Mouse (Mus musculus) left cerebral cortex, postnatal 14 days (tissue): Measurements from ENCODE around the gene Ncapd2. TPM values are rescaled to one million over a fixed set of nuclear protein-coding genes. Genes with fewer than 3 reads are reported as not detected.

ENCODE experiments used
- DNase-seq, 2 experiments: peaks; one replicate each; pipeline ENCODE4 v3.0.0; 2021 to 2022; ENCODE audit warnings: low spot score in 2 of 2, mixed read lengths in 1 of 2
- intact Hi-C: fragments of 180-260 bp; cut with DNase I; formaldehyde crosslinking; loops from one replicate; pipeline ENCODE4 v1.15.1; 2025
- total RNA-seq, 2 experiments: library from RNA; stranded (reverse); gene quantifications; 2 replicates each; pipeline ENCODE4 v1.2.3; 2021

Gene Ncapd2
- total RNA-seq, 2 experiments from 2014 or later, result 23.5 to 29.6 TPM

DNA sequence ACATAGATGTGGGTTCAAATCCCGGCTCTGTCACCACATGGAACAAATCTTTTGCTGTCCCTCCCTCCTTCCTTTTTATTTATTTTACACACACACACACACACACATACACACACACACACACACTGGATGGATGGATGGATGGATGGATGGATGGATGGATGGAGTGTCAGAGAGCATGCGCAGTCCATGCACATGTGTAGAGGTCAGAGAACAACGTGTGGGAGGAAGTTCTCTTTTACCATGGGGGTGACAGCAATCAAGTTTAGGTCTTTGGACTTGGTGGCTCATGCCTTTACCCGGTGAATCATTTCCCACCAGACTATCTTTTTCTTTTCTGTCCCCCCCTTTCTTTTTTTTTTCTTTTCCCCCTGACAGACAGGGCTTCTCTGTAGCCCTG lies 37.8 kb downstream of the Ncapd2 start:
- intact Hi-C loops, result no loop called here
- DNase-seq, result no peak

DNA sequence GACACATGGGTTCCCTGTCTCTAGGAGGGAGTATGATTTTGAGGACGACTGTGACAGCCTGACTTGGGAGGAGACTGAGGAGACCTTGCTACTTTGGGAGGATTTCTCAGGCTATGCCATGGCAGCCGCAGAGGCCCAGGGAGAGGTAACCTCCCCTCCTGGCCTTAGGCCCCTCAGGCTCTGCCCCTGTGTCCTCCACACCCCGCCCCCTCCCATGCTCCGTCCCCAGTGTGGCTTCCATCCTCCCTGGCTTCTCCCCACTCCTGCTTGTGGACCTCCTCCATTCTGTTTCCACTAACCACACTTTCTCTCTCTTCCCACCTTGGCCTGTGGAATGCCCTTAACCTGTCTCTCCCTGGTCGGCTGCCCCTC lies 38.5 kb downstream of the Ncapd2 start:
- intact Hi-C loops, result no loop called here
- DNase-seq, result no peak

DNA sequence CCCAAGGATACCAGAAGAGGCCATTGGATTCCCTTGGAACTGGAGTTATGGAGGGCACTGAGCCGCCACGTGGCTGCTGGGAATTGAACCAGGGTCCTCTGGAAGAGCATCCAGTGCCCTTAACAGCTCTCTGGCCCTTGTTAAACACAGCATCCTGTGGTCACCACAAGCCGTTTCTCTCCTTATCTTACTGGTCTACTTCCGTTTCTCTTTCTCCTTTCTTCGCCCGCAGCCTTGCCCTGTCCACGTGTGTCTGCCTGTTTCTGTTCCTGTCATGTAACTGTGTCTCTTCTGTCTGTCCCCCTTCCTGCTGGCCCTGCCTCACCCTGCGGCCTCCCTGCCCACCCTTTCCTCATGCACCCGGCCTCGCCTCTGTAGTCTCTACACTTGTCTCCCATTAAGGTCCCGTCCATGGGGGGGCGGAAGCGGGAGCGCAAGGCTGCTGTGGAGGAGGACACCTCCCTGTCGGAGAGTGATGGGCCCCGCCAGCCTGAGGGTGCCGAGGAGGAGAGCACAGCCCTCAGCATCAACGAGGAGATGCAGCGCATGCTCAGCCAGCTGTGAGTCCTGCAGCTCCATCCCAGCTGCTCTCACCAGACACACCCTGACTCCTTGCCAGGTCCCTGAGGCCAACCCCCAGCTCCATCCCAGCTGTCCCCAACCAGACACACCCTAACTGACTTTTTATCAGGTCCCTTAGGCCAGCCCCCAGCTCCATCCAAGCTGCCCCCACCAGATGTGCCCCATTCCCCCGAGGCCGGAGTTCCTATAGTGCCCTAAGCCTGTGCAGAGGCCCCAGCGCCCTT lies 39.1 kb downstream of the Ncapd2 start:
- DNase-seq, result no peak
- intact Hi-C loops, result no loop called here

DNA sequence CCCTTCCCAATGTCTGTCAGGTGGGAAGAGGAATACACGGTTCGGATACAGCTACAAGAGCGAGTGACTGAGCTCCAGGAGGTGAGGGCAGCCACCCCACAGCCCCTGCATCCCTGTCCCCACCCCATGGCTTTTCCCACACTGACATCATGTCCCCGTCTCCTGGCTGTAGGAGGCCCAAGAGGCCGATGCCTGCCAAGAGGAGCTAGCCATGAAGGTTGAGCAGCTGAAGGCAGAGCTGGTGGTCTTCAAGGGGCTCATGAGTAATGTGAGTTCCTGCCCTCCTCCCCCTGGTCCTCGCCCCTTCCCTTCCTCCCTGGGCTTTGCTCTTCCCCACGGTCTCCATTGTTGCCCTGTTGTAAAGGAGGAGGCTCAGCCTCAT lies 41.9 kb downstream of the Ncapd2 start:
- DNase-seq, result no peak
- intact Hi-C loops, result loop anchor here (5.0 kb wide), 1 partner anchor 123 kb away; no protein-coding TSS in a partner anchor

DNA sequence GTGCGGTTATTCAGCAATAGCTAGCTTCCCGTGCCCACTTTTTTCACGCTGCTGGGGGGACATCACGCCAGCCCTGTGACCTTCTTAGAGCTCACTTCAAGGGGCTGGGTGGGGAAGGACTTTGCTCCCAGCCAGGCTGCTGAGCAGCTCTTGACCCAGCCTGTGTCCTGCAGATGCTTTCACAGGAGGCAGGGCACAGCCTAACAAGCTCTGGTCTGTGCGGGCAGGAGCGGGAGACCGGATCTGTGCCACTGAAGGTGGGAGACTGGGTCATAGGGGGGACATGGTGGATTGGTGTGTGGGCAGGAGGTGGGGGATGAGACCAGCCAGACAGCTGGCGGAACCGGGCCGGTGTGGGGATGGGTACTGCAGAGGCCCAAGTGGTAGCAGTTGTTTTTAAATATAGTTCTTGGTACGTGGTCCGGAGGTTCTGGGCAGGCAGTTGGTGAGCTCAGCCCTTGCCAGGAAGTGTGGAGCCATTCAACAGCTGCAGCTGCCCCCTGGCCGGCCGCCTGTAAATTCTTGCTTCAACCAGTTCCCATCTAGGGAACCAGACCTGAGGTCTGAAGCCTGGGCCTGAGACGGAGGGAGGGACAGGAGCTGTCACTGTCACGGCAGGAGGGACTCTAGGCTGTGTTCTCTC lies 42.5 kb downstream of the Ncapd2 start:
- intact Hi-C loops, result loop anchor here (5.0 kb wide), 1 partner anchor 123 kb away; no protein-coding TSS in a partner anchor
- DNase-seq, result peak; percentile 64 to 82

DNA sequence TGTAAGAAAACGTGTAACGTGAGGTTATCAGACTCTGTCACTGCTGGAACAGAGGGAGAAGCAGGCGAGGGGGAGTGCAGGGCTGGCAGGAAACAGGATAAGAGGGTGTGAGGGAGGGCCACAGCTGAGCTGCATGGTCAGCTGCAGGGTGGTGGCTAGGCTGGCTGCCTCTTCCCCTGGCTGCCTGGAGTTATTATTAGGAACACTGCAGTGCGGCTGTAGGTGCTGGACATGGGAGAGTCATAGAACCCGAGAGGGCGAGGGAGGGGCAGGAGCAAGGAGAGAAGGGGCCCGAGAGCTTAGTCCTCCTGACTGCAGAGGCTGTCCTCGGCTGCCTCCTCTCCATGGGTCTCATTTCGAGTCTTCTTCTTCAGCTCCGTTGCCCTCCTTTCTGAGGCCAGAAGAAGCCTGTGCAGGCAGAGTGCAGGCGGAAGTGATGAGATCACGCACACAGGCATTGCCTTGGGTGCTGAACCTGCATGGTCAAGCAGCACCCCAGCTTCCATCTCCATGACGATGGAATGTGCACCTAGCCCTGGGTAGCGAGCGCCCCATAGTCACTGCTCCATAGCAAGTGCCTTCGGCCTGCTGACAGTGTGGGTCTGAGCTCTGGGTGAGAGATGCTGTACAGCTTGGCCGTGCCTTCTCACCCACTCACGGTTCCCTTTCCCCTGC lies 43.1 kb downstream of the Ncapd2 start:
- peak; percentile 43 to 72 for DNase-seq
- intact Hi-C loops, result loop anchor here (5.0 kb wide), 1 partner anchor 124 kb away; no protein-coding TSS in a partner anchor

DNA sequence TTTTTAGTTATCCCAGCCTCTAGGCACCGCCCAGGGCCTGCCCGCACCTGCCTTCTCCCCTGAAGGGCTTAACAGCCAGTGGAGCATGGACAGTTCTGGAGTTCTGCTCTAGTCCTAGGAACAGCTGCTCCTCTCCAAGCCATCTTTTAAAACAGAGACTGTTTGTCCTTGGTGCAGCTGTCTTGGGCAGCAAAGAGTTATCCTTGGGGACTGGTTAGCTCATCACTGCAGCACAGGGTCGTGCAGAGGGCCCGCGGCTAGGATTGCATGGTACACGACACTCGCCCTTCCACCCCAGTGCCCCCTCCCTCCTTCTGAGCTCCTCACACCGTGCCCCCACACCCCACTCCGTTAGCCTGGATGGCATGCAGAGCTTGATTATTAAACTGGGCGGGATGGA lies 44.2 kb downstream of the Ncapd2 start:
- no peak for DNase-seq
- intact Hi-C loops, result loop anchor here (5.0 kb wide), 1 partner anchor 125 kb away; no protein-coding TSS in a partner anchor

DNA sequence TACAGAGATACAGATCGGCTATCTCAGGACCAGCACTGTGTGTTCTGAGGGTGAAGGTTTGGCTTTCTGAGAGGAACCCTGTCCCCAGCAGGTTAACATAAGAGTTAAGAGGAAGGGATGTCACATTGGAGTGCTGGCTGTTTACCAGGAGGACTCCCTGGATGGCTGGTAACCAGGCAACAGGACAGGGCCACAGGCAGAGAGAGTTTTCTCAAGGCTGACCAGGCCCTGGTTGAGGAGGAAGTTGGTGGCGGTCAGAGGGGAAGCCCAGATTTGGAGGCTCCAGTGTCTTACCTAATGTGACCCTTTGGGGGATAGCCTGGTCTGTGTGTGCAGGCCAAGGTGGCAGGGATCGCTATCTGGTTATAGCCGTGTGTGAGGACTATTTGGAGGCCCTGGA lies 44.7 kb downstream of the Ncapd2 start:
- intact Hi-C loops, result loop anchor here (5.0 kb wide), 1 partner anchor 126 kb away; no protein-coding TSS in a partner anchor
- peak; percentile 48 to 65 for DNase-seq

DNA sequence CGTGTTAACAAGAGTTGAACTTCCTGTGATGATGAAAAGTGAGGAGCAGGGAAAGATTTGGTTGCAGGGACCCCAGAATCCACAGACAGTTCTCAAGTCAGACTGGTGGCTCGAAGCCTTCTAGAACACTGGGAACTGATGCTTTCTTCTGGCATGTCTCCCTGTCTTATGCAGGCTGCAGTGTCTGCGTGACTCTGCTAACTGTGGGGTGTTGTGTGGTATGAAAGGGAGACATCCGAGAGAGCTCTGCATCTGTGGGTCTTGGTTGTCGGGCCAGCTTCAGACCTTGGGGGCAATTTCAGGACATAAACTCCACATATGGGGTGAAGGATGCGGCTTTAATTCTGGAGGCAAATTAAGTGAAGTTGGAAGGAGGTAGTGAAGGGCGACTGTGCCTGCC lies 45.4 kb downstream of the Ncapd2 start:
- intact Hi-C loops, result loop anchor here (5.0 kb wide), 1 partner anchor 126 kb away; no protein-coding TSS in a partner anchor
- DNase-seq, result peak; percentile 44 to 63

DNA sequence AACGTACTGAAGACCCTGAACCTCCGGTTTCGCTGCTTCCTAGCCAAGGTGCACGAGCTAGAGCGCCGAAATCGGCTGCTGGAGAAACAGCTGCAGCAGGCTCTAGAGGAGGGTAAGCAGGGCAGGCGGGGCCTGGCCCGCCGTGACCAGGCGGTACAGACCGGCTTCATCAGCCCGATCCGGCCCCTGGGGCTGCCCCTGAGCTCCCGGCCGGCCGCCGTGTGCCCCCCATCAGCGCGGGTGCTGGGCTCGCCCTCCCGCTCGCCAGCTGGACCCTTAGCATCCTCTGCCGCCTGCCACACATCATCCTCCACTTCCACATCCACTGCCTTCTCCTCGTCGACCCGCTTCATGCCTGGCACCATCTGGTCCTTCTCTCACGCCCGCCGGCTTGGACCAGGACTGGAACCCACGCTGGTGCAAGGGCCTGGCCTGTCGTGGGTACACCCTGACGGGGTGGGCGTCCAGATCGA lies 46.0 kb downstream of the Ncapd2 start:
- DNase-seq, result peak in 1 of 2 experiments; percentile 40
- intact Hi-C loops, result loop anchor here (5.0 kb wide), 1 partner anchor 127 kb away; no protein-coding TSS in a partner anchor

DNA sequence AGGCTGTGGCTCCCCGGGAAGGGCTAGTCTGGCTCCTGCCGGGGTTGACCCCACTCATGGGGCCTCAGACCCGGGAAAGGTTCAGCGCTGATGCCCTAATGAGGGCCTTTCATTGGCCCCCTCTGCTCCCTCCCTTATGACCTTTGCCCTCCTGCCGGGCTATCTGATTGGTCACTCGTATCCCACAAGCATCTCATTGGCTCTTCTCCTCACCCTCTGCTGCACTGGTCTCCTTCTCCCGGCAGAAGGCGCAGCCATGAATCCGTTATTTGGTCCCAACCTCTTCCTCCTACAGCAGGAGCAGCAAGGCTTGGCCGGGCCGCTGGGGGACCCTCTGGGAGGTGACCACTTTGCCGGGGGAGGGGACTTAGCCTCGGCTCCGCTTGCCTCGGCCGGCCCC lies 46.5 kb downstream of the Ncapd2 start, which contains the start of gene Iffo1:
Gene Iffo1, plus strand, starts transcription at position 241 of the 400 bp plus-strand sequence.
- intact Hi-C loops, result loop anchor here (5.0 kb wide), 1 partner anchor 127 kb away; no protein-coding TSS in a partner anchor
- peak; percentile 93 to 97 for DNase-seq

DNA sequence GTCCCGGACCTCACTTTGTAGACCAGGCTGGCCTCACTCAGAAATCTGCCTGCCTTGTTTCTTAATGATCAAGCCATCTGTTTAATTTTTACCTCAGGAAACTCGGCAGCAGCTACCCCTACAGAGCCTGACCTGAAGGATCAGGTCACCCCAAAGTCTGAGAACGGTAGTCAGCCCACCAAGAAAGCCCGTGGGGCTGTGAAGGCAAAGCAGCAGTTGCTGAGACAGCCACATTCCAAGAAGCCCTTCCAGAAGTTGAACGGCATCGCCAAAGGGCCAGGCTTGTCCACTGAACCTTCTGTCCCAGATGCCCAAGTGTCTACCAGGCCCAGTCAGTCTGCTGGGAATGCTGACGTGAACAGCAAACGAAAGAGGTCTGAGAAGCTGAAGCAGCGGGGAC lies 47.6 kb downstream of the Ncapd2 start:
- DNase-seq, result no peak
- intact Hi-C loops, result no loop called here

DNA sequence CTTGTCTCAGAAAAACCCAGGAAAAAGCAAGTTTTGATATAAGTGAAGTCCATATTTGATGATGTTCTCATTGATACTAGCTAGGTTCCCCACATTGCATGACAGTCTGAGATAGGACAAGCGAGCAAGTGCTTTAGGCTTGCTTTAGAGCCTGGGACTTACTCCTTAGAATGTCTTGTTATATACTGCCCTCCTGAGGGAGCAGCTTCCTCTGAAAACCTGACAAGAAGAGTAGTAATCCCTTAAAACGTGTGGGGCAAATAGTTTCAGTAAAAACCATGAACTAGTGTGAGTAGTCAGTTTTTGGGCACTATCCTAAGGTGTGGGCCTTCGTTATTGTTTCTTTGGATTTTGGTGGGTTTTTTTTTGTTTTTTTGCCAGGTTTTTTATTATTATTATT lies 48.4 kb downstream of the Ncapd2 start:
- no peak for DNase-seq
- intact Hi-C loops, result no loop called here

DNA sequence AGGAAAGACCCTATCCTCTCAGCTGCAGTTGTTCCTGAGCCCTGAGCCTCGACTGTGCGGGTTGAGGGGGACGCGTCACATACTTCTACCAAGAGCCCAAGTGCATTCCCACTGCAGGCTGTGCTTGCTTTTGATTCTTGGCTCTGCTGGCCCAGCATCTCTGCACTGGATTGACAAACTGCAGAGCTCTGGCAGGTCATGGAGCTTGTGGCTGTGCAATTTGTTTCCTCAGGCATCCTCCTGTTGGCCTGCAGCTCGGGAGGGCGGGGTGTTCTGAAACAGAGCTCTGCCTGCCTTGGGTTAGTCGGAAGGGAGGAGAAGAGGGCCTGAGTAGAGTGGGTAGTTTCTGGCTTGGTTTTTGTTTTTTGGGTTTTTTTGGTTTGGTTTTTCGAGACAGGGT lies 49.1 kb downstream of the Ncapd2 start:
- intact Hi-C loops, result no loop called here

DNA sequence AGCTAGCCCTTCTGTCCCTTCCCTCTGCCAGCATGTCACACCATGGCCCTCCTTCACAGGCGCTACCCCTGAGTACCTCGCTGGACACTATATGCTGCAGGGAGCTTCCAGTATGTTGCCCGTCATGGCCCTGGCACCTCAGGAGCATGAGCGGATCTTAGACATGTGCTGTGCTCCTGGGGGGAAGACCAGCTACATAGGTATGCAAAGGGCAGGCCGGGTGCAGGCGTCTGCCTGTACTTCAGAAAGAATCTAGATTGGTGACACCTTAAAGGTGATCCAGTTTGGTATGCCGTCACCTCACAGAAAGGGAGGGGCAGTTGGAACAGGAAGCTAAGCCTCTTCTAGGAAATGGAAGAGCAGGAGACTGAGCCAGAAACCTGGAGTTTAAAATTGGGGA lies 51.8 kb downstream of the Ncapd2 start:
- no peak for DNase-seq

More for the DNA sequence above, 49.1 kb downstream of the Ncapd2 start:
- no peak for DNase-seq

DNA sequence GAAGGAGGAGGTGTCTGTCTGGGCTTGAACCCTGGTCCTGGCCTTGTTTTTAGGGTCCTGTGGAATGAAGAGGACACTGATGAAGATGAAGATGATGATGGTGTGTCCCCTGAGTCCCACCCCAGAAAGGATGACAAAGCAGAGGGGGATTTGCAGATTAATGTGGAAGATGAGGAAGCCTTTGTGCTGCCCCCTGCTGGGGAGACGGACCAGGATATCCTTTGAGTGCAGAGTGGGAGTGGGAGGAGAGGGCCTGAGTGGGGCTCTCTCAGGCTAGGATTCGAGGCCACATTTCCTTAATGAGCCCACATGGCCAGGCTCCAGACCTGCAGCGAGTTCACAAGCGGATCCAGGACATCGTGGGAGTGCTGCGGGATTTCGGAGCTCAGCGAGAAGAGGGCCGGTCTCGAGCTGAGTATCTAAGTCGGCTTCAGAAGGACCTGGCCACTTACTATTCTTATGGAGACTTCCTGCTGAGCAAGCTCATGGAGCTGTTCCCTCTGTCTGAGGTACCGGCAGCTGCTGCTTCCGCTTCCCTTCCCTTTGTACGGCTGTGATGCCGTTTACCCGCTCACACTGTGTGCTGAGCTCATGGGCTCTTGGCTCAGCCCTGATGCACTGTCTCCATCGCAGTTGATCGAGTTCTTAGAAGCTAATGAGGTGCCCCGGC lies 54.4 kb downstream of the Ncapd2 start:
- intact Hi-C loops, result no loop called here
- DNase-seq, result peak; percentile 61 to 71

More for the DNA sequence above, 51.8 kb downstream of the Ncapd2 start:
- intact Hi-C loops, result no loop called here

DNA sequence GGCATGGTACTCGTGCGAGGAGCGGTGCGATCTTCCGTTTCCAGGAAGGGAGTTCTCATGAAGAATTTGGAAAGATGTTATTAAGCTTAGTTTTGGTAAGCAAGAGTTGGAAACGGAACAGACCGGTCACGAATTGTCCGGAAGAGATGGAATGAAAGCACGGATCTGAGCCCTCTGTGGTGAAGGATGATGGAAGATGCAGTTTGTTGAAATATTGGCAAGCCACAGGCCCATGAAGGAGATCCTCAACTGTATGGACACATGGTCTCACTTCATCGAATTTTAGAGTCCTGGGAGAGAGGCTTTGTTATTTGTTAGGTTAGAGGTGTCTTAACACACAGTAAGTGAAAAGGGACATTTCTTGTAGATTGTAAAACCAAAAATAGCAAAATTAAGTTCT lies 59.0 kb downstream of the Ncapd2 start:
- intact Hi-C loops, result no loop called here
- no peak for DNase-seq

DNA sequence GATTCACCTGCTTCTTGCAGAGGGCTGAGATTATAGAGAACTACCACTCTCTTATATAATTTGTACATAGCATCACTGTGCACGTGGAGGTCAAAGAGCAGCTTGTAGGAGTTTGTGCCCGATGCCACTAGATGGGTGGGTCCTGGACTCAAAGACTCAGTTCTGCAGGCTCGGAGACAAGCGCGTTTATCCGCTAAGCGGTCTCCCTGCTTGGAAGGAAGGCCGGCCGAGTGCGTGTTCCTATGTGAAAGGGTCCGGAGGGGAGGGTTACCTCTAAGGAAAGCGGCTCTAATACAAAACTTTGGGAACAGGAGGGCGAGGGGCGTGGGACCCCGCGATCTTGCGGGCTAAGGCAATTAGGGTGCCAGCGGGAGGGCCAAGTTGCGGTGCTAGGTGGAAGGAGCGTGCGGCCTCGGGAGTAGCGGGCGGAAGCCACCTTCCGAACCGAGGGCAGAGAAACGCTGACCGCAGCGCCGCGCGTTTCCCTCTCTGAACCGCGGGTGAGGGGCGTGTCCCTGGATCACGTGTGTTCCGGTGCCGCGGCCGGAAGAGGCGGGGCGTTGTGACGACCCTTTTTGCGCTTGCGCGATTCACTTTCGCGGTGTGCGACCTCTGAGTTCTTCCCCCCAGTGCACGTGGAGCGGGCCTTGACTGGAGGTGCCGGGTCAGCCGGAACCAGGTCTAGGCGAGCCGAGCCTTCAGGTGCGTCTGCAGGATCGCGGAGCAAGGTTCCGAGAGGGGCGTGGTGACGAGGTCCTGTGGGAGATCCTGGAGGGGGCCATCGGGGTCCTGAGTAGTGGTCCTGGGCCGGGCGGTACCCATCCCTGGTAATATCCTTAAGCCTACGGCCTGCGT lies 60.0 kb downstream of the Ncapd2 start, which contains the start of gene Nop2:
Gene Nop2, plus strand, starts transcription at position 608 of the 855 bp plus-strand sequence.
- peak; percentile 86 for DNase-seq
- intact Hi-C loops, result no loop called here
